Mouse (Mus musculus) spleen, adult 2 months (tissue): ENCODE data around the gene Klf4. TPM values are rescaled to one million over a fixed set of nuclear protein-coding genes. Genes with fewer than 3 reads are reported as not detected.

Experiments used
- DNase-seq, 2 experiments: peaks; one replicate each; pipeline versions ENCODE4 v3.0.0 to v3.0.0-alpha.2; 2012 to 2021; ENCODE audit warnings: low spot score in 2 of 2, low read depth in 1 of 2
- H3K27ac ChIP-seq: fragments of 200-500 bp; 2 replicates; pipeline ENCODE4 v1.5.1; 2012; ENCODE audit warnings: low read length, inconsistent platforms; ENCODE audit not compliant: insufficient read depth
- H3K27me3 ChIP-seq: fragments of 200-500 bp; 2 replicates; pipeline ENCODE4 v1.6.1; 2012; ENCODE audit warnings: mild to moderate bottlenecking, moderate library complexity, low read length, inconsistent platforms; ENCODE audit not compliant: control insufficient read depth, insufficient read depth
- H3K36me3 ChIP-seq: fragments of 200-500 bp; 2 replicates; pipeline ENCODE4 v1.6.1; 2012; ENCODE audit warnings: mild to moderate bottlenecking, low read length, inconsistent platforms; ENCODE audit not compliant: control insufficient read depth, insufficient read depth
- H3K4me1 ChIP-seq: fragments of 200-500 bp; 2 replicates; pipeline ENCODE4 v1.6.1; 2011; ENCODE audit warnings: inconsistent platforms; ENCODE audit not compliant: control insufficient read depth, insufficient read depth, insufficient read length
- H3K4me3 ChIP-seq: fragments of 200-500 bp; 2 replicates; pipeline ENCODE4 v1.5.1; 2011; ENCODE audit warnings: mild to moderate bottlenecking, inconsistent platforms; ENCODE audit not compliant: insufficient read depth, insufficient read length; ENCODE audit errors: extremely low read depth
- CTCF ChIP-seq: fragments of 200-500 bp; IDR thresholded peaks from 2 replicates; pipeline ENCODE4 v1.5.1; 2011; ENCODE audit warnings: mild to moderate bottlenecking, inconsistent platforms; ENCODE audit not compliant: insufficient read depth, insufficient read length, insufficient replicate concordance; ENCODE audit errors: extremely low read depth
- POLR2A ChIP-seq: fragments of 200-500 bp; IDR thresholded peaks from 2 replicates; pipeline ENCODE4 v1.6.1; 2011; ENCODE audit warnings: low read depth, low read length, inconsistent platforms
- WGBS: fragments of 180-500 bp; shearing (Covaris S2); methylation state at CpG from one replicate; pipeline ENCODE4 v1.1.7; 2018; 5-methylcytosine and 5-hydroxymethylcytosine counted together
- polyA plus RNA-seq: library from polyadenylated mRNA; depleted of rRNA; stranded (reverse); fragments of >200 nt; gene quantifications from 2 replicates; pipeline ENCODE4 v1.2.3, GENCODE M21; 2012; rRNA removed

The Klf4 gene
- polyA plus RNA-seq = 15.8 and 19.1 TPM in 2 replicates

DNA sequence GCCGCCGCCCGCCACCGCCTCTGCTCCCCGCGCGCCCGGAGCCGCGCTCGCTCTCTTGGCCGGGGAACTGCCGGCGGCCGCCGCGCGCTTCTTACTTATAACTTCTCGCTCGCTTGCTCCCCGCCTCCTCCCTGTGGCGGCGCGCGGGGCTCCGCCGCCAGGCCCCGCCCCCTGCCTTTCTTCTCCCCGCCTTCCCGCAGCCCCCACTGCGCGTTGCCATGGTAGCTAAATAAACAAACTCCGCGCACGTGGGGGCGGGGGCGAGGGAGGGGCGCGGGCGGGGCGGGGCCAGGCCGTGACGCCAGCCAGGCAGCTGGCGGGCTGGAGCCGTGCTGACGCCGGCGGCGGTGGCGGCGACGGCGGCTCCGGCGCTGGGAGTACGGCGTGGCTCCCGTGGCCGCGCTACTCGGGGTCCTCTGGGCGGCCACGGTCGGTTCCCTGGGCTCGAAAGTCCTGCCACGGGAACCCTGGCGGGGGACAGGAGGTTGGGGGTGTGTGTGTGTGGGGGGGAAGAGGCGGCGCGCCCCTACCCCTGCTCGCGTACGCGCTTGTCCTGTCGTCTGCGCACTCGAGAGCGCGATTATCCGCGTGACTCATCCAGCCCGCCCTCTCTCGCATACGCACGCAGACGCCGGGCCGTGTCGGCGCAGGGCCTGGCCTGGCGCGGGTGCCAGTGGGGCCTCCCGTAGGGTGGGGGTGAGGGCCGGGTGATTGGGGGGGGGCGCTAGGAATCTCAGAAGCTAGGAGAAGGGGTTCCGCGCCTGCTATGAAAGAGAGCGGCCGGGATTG, at the start of gene Klf4:
Klf4 (minus strand) TSS at position 60 of the 789 bp plus-strand sequence.
- 1% methylated on average over 77 of the region's 99 CpGs for WGBS
- Histone ChIP-seq H3K27me3 (peaks cover 8% of the 10 kb centered on the region), H3K4me3 (peak within 1 kb of the TSS; percentile 65), H3K36me3 (no peaks in the 10 kb centered on the region), H3K4me1 (peaks cover 4% of the 10 kb centered on the region; the same call in 1 of the 2 replicates), H3K27ac (peak within 1 kb of the TSS; percentile 68)
- DNase-seq = peak; percentile 85 to 89
- no peak for TF ChIP-seq CTCF
- peak; percentile 55 for TF ChIP-seq POLR2A

DNA sequence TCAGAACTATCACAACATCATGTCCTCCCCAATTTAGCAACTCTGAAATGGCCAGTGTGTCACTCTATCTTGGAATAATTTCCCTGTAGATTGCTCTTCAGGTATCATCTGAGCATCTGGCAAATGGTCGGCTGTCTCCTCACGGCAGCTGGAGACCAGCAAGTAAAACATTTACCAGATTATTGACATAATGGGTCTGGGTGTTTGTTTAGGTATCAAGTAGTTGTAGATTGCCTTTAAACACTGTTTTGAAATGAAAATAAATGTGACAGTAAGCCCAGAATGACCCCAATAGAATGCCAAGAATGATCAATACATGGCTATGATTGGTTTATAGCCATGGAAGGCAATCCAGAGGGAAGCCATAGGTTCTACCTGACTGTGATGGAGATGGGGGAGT, 39.2 kb upstream of the Klf4 start:
- no peak for TF ChIP-seq CTCF
- TF ChIP-seq POLR2A = no peak
- no peaks in the 10 kb centered on the region for H3K36me3 ChIP-seq
- no peaks in the 10 kb centered on the region for H3K4me1 ChIP-seq
- no peak overlapping the region for H3K4me3 ChIP-seq
- WGBS = 89% methylated on average over 2 of the region's 2 CpGs
- DNase-seq = no peak
- no peak overlapping the region for H3K27ac ChIP-seq
- no peaks in the 10 kb centered on the region for H3K27me3 ChIP-seq

GRCm38 (mm10) chr4:55567986-55568385, 35.7 kb upstream of the Klf4 start:
- no peak overlapping the region for H3K27ac ChIP-seq
- TF ChIP-seq POLR2A = no peak
- no peak for TF ChIP-seq CTCF
- H3K4me1 ChIP-seq = no peaks in the 10 kb centered on the region
- H3K4me3 ChIP-seq = no peak overlapping the region
- DNase-seq = no peak
- no peaks in the 10 kb centered on the region for H3K27me3 ChIP-seq
- no peaks in the 10 kb centered on the region for H3K36me3 ChIP-seq
- WGBS = 93% methylated on average over 9 of the region's 9 CpGs

DNA sequence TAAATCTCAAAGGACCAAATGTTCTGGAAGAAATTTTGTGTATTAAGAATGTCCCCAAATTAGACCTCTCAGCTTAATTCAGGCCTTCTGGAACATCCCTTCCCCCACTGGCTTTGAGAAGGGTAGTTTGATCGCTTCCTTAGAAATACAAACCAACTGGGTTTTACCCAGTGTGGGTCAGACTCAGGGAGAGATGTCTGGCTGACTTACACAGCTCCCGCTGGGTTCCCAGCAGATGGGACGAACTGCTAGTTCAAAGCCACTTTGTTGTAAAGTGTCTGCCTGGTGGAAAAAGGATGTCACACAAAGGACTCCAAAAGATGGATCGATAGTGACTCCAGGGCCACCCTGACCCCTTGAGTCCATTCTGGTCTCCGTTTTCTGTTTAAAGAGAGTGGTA, 35.3 kb upstream of the Klf4 start:
- TF ChIP-seq CTCF (no peak), POLR2A (no peak)
- 92% methylated on average over 5 of the region's 5 CpGs for WGBS
- Histone ChIP-seq H3K36me3 (no peaks in the 10 kb centered on the region), H3K4me1 (no peaks in the 10 kb centered on the region), H3K4me3 (no peak overlapping the region), H3K27ac (no peak overlapping the region), H3K27me3 (no peaks in the 10 kb centered on the region)
- no peak for DNase-seq

- H3K4me1 ChIP-seq = no peaks in the 10 kb centered on the region
- 48% methylated on average over 2 of the region's 2 CpGs for WGBS
- DNase-seq = peak in 1 of 2 experiments; percentile 7
- no peaks in the 10 kb centered on the region for H3K36me3 ChIP-seq
- H3K27me3 ChIP-seq = no peaks in the 10 kb centered on the region
- no peak overlapping the region for H3K27ac ChIP-seq
- H3K4me3 ChIP-seq = no peak overlapping the region
- no peak for TF ChIP-seq POLR2A
- no peak for TF ChIP-seq CTCF
Observed at GRCm38 (mm10) chr4:55564317-55564716, 32.1 kb upstream of the Klf4 start.

DNA sequence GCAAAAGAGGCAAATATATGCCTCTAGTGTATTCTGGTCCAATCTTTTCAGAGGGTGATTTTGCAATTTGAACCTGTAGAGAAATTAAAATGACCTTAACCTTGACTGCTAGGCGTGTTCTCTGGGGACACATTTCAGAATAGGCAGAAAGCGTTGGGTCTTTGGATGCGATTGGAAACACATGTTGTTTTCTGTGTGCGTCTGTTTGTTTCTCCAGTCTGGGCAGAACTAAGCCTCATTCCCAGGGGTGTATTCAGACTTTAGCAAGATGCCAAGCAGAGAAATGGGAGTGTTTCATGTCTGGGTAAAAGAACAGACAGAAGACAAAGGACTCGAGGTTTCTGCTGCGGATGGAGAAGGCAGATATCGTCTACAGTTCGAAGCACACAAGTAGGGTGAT, 30.8 kb upstream of the Klf4 start:
- no peak for TF ChIP-seq POLR2A
- TF ChIP-seq CTCF = no peak
- H3K36me3 ChIP-seq = no peaks in the 10 kb centered on the region
- H3K4me1 ChIP-seq = no peaks in the 10 kb centered on the region
- no peak overlapping the region for H3K27ac ChIP-seq
- no peaks in the 10 kb centered on the region for H3K27me3 ChIP-seq
- no peak overlapping the region for H3K4me3 ChIP-seq
- 88% methylated on average over 8 of the region's 8 CpGs for WGBS
- DNase-seq = no peak

- no peak for TF ChIP-seq CTCF
- no peak for TF ChIP-seq POLR2A
- no peaks in the 10 kb centered on the region for H3K4me1 ChIP-seq
- H3K4me3 ChIP-seq = no peak overlapping the region
- DNase-seq = no peak
- H3K36me3 ChIP-seq = no peaks in the 10 kb centered on the region
- H3K27ac ChIP-seq = no peak overlapping the region
- 84% methylated on average over 3 of the region's 3 CpGs for WGBS
- H3K27me3 ChIP-seq = no peaks in the 10 kb centered on the region
Observed at GRCm38 (mm10) chr4:55562062-55562461, 29.8 kb upstream of the Klf4 start.
